Mouse (Mus musculus) neutrophil, adult 59 days (primary cell): ENCODE data around the gene Rere. TPM values are rescaled to one million over a fixed set of nuclear protein-coding genes. Genes with fewer than 3 reads are reported as not detected.

Source experiments
- total RNA-seq, 2 experiments: library from RNA; stranded (reverse); gene quantifications; 1 replicate in 1 of 2; 2 replicates in 1 of 2; pipeline ENCODE4 v1.2.4; 2023

The Rere gene
- 10 to 100 TPM; 66.2 to 82.7 TPM for total RNA-seq

DNA sequence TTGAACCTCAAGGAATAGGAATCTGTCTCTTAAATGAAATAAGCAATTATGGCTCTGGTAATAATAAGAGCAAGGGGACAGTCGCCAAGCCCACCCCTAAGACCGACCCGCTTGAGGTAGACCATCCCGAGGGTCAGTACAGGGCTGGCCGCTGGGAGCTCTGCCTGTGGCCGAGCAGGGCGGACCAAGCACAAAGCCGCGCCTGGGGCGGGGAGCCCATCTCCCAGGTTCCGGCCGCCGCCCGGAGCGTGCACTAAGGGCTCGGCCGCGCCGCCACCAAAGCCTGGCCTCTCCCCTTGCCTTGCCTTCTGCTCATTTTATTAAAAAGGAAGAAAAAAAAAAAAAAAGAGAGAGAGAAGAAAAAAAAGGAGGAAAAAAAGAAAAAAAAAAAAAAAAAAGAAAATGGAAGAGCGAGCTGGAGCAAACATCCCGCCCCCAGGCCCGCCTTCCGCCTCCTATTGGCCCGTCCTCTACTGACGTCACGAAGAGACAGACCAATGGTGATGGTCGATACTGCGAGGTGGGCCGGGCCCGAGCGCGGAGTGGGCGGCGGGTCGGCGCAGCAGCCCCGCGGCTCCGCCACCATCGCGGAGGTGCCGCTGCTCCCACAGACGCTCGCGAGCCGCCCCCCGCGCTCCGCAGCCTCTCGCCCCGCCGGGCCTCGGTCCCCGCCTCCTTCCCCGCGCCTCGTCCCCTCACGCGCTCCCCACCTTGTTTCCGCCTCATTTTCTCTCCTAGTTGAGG, at the start of gene Rere:
Gene Rere (plus strand): TSS at position 629 of the 744 bp plus-strand sequence.

GRCm38 (mm10) chr4:150236521-150237481, 44.6 kb upstream of the Rere start, which contains the start of gene Eno1:
Eno1 (plus strand) TSS chr4:150236721.

GRCm38 (mm10) chr4:150651390-150652277, 370.2 kb downstream of the Rere start, which contains the start of gene Slc45a1:
Slc45a1 (minus strand) TSS chr4:150652174.

Other genes with a start within 250 kb of the Rere start
- 1 to 10 TPM; 6.0 to 6.7 TPM for gene Gpr157, start 194.3 kb upstream of the Rere start, total RNA-seq
- not detected for gene Slc2a5, start 162.4 kb upstream of the Rere start, total RNA-seq
- not detected for gene Slc2a7, start 132.7 kb upstream of the Rere start, total RNA-seq
- gene Car6, start 80.3 kb upstream of the Rere start, total RNA-seq, result not detected
- gene Eno1, start 44.9 kb upstream of the Rere start, total RNA-seq, result 100 to 1,000 TPM; 272 to 308 TPM